Mouse (Mus musculus) liver, embryonic 14.5 days (tissue): ENCODE results near the gene Tenm2.
A peak's percentile ranks its signal among the peaks of the same experiment; 100 is the strongest.

Experiments
- CTCF ChIP-seq: IDR thresholded peaks from 2 replicates; pipeline ENCODE4 v1.5.1; 2016; ENCODE audit warnings: antibody characterized with exemption, low read depth, control low read depth
- EP300 ChIP-seq: IDR thresholded peaks from 2 replicates; pipeline ENCODE4 v1.6.1; 2016; ENCODE audit warnings: antibody characterized with exemption, low read depth

GRCm38 (mm10) chr11:36526381-36526780 is 709.4 kb downstream of the Tenm2 start:
- peak; percentile 86 for TF ChIP-seq CTCF
- no peak for TF ChIP-seq EP300
